Mouse (Mus musculus): ENCODE measurements around the gene Kmt2a.

- TF ChIP-seq CTCF (IDR thresholded peaks at IDR 0.05; ENCODE audit: control insufficient read depth, insufficient read depth, insufficient replicate concordance, low read depth, low read length) (no peak), POLR2A (IDR thresholded peaks at IDR 0.05; ENCODE audit: control insufficient read depth, low read depth, low read length) (no peak)
Observed at GRCm38 (mm10) chr9:44875476-44875875, 5.6 kb downstream of the Kmt2a start.
